Mouse (Mus musculus) urinary bladder, postnatal 0 days (tissue): ENCODE data around the gene Atp2c2. TPM values are rescaled to one million over a fixed set of nuclear protein-coding genes. Genes with fewer than 3 reads are reported as not detected.

Experiments used
- polyA plus RNA-seq: library from polyadenylated mRNA; unstranded; fragments of >200 nt; fragmentation: Nextera tagmentation; extraction: Ambion mirVana; gene quantifications from 2 replicates; pipeline ENCODE4 v1.2.1, GENCODE M21; 2015

Gene Atp2c2
- polyA plus RNA-seq = 1.4 and 1.7 TPM in 2 replicates

DNA sequence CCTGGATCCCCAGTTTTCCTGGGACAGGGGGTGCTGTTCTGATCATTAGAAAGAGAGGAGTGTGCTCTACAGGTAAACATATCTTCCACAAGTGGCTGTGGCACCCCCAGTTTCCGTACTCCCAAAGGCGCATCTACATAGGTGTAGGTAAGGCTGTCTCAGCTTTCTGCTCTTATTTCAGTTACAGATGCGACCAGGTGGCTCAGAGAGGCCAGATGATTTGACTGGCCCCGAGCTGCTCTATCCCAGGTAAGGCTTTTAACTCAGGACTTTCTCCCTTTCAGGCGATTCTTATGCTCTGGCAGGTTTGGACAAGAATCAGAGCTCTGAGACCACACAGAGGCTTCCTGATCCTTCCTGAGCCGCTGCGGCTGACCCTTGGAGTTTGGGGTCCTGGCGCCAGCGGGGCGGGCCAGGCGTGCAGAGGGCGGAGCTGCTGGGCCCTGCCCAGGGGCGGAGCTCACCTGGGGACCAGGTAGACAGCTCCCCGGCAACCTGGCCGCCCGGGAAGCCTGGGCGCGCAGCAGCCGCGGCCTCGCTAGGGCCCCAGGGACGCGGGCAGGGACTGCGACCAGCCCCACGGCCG lies at the start of gene Atp2c2:
Atp2c2 (plus strand) TSS at position 461 of the 586 bp plus-strand sequence.

DNA sequence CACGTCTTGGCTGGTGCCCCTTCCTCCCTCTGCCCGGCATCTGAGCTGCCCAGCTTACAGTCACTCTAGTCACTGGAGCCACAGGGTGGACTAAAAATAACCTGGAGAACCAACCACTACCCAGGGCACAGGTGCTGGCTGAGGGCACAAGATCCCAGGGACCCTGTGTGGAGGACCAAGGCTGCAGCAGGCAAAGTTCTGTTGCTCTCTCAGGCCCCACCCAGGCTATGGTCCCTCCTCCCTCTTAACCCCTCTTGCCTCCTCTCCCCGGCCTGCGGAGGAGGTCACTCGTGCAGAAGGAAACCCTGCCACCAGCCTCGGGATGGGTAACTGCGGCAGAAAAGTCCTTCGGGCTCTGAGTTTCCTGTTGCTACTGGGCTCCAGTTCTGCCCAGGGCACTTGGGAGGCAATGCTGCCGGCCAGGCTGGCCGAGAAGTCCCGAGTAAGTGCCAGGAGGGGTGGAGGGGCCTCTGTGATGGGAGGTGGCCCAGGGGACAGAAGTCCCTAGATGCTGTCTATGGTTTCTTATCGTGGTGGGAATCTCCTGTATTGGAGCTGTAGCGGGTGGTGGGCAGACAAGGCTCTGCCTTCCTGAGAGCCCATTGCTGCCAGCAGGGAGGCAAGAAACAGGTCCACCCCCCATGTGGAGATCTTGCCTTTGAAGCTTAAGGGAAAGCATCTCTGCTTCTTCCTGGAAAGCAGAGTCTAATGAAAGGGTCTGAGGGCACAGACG lies 33.4 kb upstream of the Atp2c2 start, which contains the start of gene Wfdc1:
Wfdc1 (plus strand) TSS at position 147 of the 733 bp plus-strand sequence.

DNA sequence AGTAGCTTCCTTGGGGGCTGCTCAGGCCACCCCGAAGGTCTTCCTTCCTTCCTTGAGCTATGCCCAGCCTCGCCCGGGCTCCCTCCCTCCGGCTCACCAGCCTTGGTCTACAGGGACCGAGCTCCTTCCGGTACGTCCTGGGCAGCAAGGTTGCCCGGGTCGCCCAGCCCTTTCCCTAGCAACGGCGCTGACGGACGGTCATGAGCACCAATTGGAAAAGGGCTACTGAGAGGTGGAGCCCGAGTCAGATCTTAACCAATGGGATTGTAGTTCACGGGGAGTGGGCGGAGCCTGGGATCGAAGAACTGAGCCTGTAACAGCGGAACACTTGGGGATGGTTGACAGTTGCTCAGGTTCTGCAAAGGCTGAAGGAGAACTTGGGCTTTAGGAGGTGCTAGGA lies 78.5 kb downstream of the Atp2c2 start, which contains the start of gene Tldc1:
Tldc1 (minus strand) TSS at position 154 of the 400 bp plus-strand sequence.

Other genes starting within 250 kb of the Atp2c2 start
- not detected in 2 replicates for gene Slc38a8, start 198.3 kb upstream of the Atp2c2 start, polyA plus RNA-seq
- gene Mbtps1, start 141.3 kb upstream of the Atp2c2 start, polyA plus RNA-seq = 51.5 and 57.5 TPM in 2 replicates
- gene Hsdl1, start 124.8 kb upstream of the Atp2c2 start, polyA plus RNA-seq = 21.4 and 22.7 TPM in 2 replicates
- 0.10 TPM in 1 of 2 replicates, not detected in the other for gene Dnaaf1, start 124.8 kb upstream of the Atp2c2 start, polyA plus RNA-seq
- 5.7 and 6.3 TPM in 2 replicates for gene Taf1c, start 94.8 kb upstream of the Atp2c2 start, polyA plus RNA-seq
- not detected in 2 replicates for gene Adad2, start 87.3 kb upstream of the Atp2c2 start, polyA plus RNA-seq
- gene Kcng4, start 64.3 kb upstream of the Atp2c2 start, polyA plus RNA-seq = 0.35 and 0.51 TPM in 2 replicates
- 94.8 and 115 TPM in 2 replicates for gene Wfdc1, start 33.6 kb upstream of the Atp2c2 start, polyA plus RNA-seq
- gene Tldc1, start 78.4 kb downstream of the Atp2c2 start, polyA plus RNA-seq = 9.9 and 10.4 TPM in 2 replicates
- gene Cotl1, start 140.5 kb downstream of the Atp2c2 start, polyA plus RNA-seq = 44.0 and 53.4 TPM in 2 replicates
- 6.9 and 9.2 TPM in 2 replicates for gene Klhl36, start 162.3 kb downstream of the Atp2c2 start, polyA plus RNA-seq
- 58.3 and 60.2 TPM in 2 replicates for gene Usp10, start 210.4 kb downstream of the Atp2c2 start, polyA plus RNA-seq
- gene Gm20388, start 210.8 kb downstream of the Atp2c2 start, polyA plus RNA-seq = 1.2 TPM in 1 of 2 replicates, not detected in the other